Mouse (Mus musculus): ENCODE results near the gene Tas2r109. TPM values are rescaled to one million over a fixed set of nuclear protein-coding genes. Genes with fewer than 3 reads are reported as not detected.

Gene Tas2r109
- polyA plus RNA-seq (2017; shearing (Covaris generic)): not detected

GRCm38 (mm10) chr6:132980865-132981264, at the start of gene Tas2r109:
Gene Tas2r109 (minus strand): TSS chr6:132980965.

GRCm38 (mm10) chr6:132957819-132958218, 22.9 kb downstream of the Tas2r109 start, which contains the start of gene Tas2r131:
Gene Tas2r131 (minus strand): TSS chr6:132957919.

DNA sequence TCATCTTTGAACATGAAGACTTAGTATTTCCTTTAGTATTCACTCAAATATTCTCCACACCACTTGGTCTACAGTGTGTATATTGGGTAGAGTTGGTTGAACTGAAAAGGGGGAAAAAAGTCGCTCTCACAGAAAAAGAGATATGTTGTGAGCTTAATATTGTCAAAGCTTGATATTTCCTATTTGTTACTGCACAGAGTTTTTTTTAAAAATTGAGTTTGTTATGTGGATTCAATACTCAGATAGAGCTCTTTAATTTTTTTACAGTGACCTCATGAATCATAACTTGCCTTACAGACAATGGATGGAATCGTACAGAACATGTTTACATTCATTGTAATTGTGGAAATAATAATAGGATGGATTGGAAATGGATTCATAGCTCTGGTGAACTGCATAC, 30.0 kb downstream of the Tas2r109 start, which contains the start of gene Tas2r129:
Tas2r129 (plus strand) TSS at position 301 of the 400 bp plus-strand sequence.

Other genes with a start within 250 kb of the Tas2r109 start
- gene Tas2r115, start 242.9 kb downstream of the Tas2r109 start, polyA plus RNA-seq (2017; shearing (Covaris generic)): not detected
- gene Tas2r124, start 226.2 kb downstream of the Tas2r109 start, polyA plus RNA-seq (2017; shearing (Covaris generic)): not detected
- not detected for gene Tas2r102, start 218.8 kb downstream of the Tas2r109 start, polyA plus RNA-seq (2017; shearing (Covaris generic))
- gene Tas2r136, start 202.8 kb downstream of the Tas2r109 start, polyA plus RNA-seq (2017; shearing (Covaris generic)): not detected
- not detected for gene Tas2r117, start 178.1 kb downstream of the Tas2r109 start, polyA plus RNA-seq (2017; shearing (Covaris generic))
- gene Tas2r123, start 133.8 kb downstream of the Tas2r109 start, polyA plus RNA-seq (2017; shearing (Covaris generic)): not detected
- gene Tas2r116, start 125.5 kb downstream of the Tas2r109 start, polyA plus RNA-seq (2017; shearing (Covaris generic)): not detected
- gene Tas2r110, start 113.0 kb downstream of the Tas2r109 start, polyA plus RNA-seq (2017; shearing (Covaris generic)): not detected
- gene Tas2r113, start 88.0 kb downstream of the Tas2r109 start, polyA plus RNA-seq (2017; shearing (Covaris generic)): not detected
- gene Tas2r125, start 71.3 kb downstream of the Tas2r109 start, polyA plus RNA-seq (2017; shearing (Covaris generic)): not detected
- not detected for gene Tas2r129, start 29.9 kb downstream of the Tas2r109 start, polyA plus RNA-seq (2017; shearing (Covaris generic))
- not detected for gene Tas2r131, start 23.0 kb downstream of the Tas2r109 start, polyA plus RNA-seq (2017; shearing (Covaris generic))
- gene Tas2r103, start 56.1 kb upstream of the Tas2r109 start, polyA plus RNA-seq (2017; shearing (Covaris generic)): not detected
- gene Tas2r140, start 74.9 kb upstream of the Tas2r109 start, polyA plus RNA-seq (2017; shearing (Covaris generic)): not detected
- gene Smim10l1, start 123.9 kb upstream of the Tas2r109 start, polyA plus RNA-seq (2017; shearing (Covaris generic)): 10.7 TPM